Mouse (Mus musculus) hindbrain, embryonic 12.5 days (tissue): Measurements from ENCODE around the gene Fam110a. TPM values are rescaled to one million over a fixed set of nuclear protein-coding genes. Genes with fewer than 3 reads are reported as not detected.

ENCODE experiments used
- ATAC-seq: fragments of 200-750 bp; cut with Nextera tagmentation; 2 replicates; pipeline ENCODE4 v1.8.0; 2017; ENCODE audit warnings: moderate TSS enrichment; ENCODE audit not compliant: low FRiP score
- H3K27ac ChIP-seq: fragments of 300-500 bp; sonication (generic); 2 replicates; pipeline ENCODE4 v1.5.1; 2016; ENCODE audit warnings: mild to moderate bottlenecking
- H3K27me3 ChIP-seq: fragments of 300-500 bp; sonication (generic); 2 replicates; pipeline ENCODE4 v1.6.1; 2016; ENCODE audit warnings: mild to moderate bottlenecking
- H3K36me3 ChIP-seq: fragments of 300-500 bp; sonication (generic); 2 replicates; pipeline ENCODE4 v1.6.1; 2016; ENCODE audit warnings: mild to moderate bottlenecking
- H3K4me1 ChIP-seq: fragments of 300-500 bp; sonication (generic); 2 replicates; pipeline ENCODE4 v1.6.1; 2016
- H3K4me2 ChIP-seq: fragments of 300-500 bp; sonication (generic); replicated peaks from 2 replicates; pipeline ENCODE4 v1.6.1; 2016; ENCODE audit warnings: mild to moderate bottlenecking
- H3K4me3 ChIP-seq: fragments of 300-500 bp; sonication (generic); 2 replicates; pipeline ENCODE4 v1.5.1; 2016; ENCODE audit warnings: mild to moderate bottlenecking
- H3K9ac ChIP-seq: fragments of 300-500 bp; sonication (generic); 2 replicates; pipeline ENCODE4 v1.6.1; 2016; ENCODE audit warnings: mild to moderate bottlenecking, moderate library complexity
- H3K9me3 ChIP-seq: fragments of 300-500 bp; sonication (generic); replicated peaks from 2 replicates; pipeline ENCODE4 v1.6.1; 2016; ENCODE audit warnings: mild to moderate bottlenecking
- WGBS: fragments of 180-500 bp; shearing (Covaris S2); methylation state at CpG from one replicate; pipeline ENCODE4 v1.1.7; 2016; 5-methylcytosine and 5-hydroxymethylcytosine counted together
- polyA plus RNA-seq: library from polyadenylated mRNA; unstranded; fragments of >200 nt; fragmentation: Nextera tagmentation; extraction: Ambion mirVana; gene quantifications from 2 replicates; pipeline ENCODE4 v1.2.1, GENCODE M21; 2016

Fam110a gene
- polyA plus RNA-seq, 1 experiment from 2014 or later, result 86.0 TPM

- Histone ChIP-seq H3K4me1 (peaks cover 80% of the 10 kb centered on the region), H3K36me3 (0 out of 2 replicates have a peak, but pooled peaks cover 6% of the 10 kb centered on the region)
- ATAC-seq, result peak; percentile 30
These were observed 12.8 kb downstream of the Fam110a start for GRCm38 (mm10) chr2:151967176-151967750.

GRCm38 (mm10) chr2:151964052-151964451 is 16.0 kb downstream of the Fam110a start:
- peak overlapping the region; percentile 40; the same call in 1 of the 2 replicates for H3K27ac ChIP-seq
- H3K36me3 ChIP-seq, result no peaks in the 10 kb centered on the region
- no peak overlapping the region for H3K4me3 ChIP-seq
- H3K4me2 ChIP-seq, result no peak overlapping the region
- H3K27me3 ChIP-seq, result no peaks in the 10 kb centered on the region
- no peaks in the 10 kb centered on the region for H3K9me3 ChIP-seq
- 5% methylated on average over 9 of the region's 9 CpGs for WGBS
- H3K9ac ChIP-seq, result no peak overlapping the region
- H3K4me1 ChIP-seq, result peaks cover 66% of the 10 kb centered on the region
- ATAC-seq, result no peak

More at GRCm38 (mm10) chr2:151967176-151967750, 12.8 kb downstream of the Fam110a start:
- 16% methylated on average over 9 of the region's 9 CpGs for WGBS
- Histone ChIP-seq H3K4me2 (peak overlapping the region; percentile 68), H3K9ac (no peak overlapping the region; the same call in 1 of the 2 replicates), H3K27ac (peak overlapping the region; percentile 82), H3K27me3 (no peaks in the 10 kb centered on the region), H3K9me3 (no peaks in the 10 kb centered on the region), H3K4me3 (peak overlapping the region; percentile 5; the same call in 1 of the 2 replicates)

- H3K27me3 ChIP-seq, result no peaks in the 10 kb centered on the region
- WGBS, result 87% methylated on average over 5 of the region's 5 CpGs
- H3K4me3 ChIP-seq, result no peak overlapping the region
- no peak overlapping the region for H3K27ac ChIP-seq
- peaks cover 61% of the 10 kb centered on the region for H3K4me1 ChIP-seq
- no peak overlapping the region for H3K4me2 ChIP-seq
- no peaks in the 10 kb centered on the region for H3K36me3 ChIP-seq
- ATAC-seq, result no peak
- H3K9me3 ChIP-seq, result no peaks in the 10 kb centered on the region
- no peak overlapping the region for H3K9ac ChIP-seq
These were observed 16.7 kb downstream of the Fam110a start for GRCm38 (mm10) chr2:151963319-151963718.

GRCm38 (mm10) chr2:151962474-151962873 is 17.5 kb downstream of the Fam110a start:
- WGBS, result 56% methylated on average over 10 of the region's 10 CpGs
- Histone ChIP-seq H3K36me3 (no peaks in the 10 kb centered on the region), H3K27ac (peak overlapping the region; percentile 35), H3K4me3 (no peak overlapping the region), H3K27me3 (no peaks in the 10 kb centered on the region), H3K4me1 (peaks cover 52% of the 10 kb centered on the region), H3K4me2 (no peak overlapping the region), H3K9ac (no peak overlapping the region), H3K9me3 (no peaks in the 10 kb centered on the region)
- ATAC-seq, result no peak

GRCm38 (mm10) chr2:151961284-151962196 is 18.5 kb downstream of the Fam110a start:
- ATAC-seq, result 0 out of 2 replicates have a peak, but pooled peaks have one; percentile 7
- Histone ChIP-seq H3K4me3 (no peak overlapping the region), H3K4me2 (no peak overlapping the region), H3K27ac (no peak overlapping the region), H3K9me3 (no peaks in the 10 kb centered on the region), H3K9ac (no peak overlapping the region), H3K36me3 (no peaks in the 10 kb centered on the region), H3K27me3 (no peaks in the 10 kb centered on the region), H3K4me1 (peaks cover 45% of the 10 kb centered on the region)
- WGBS, result 28% methylated on average over 9 of the region's 9 CpGs

- H3K4me1 ChIP-seq, result peaks cover 34% of the 10 kb centered on the region
- H3K36me3 ChIP-seq, result no peaks in the 10 kb centered on the region
- ATAC-seq, result no peak
- 25% methylated on average over 5 of the region's 5 CpGs for WGBS
- H3K4me3 ChIP-seq, result no peak overlapping the region
- no peak overlapping the region for H3K9ac ChIP-seq
- no peak overlapping the region for H3K27ac ChIP-seq
- no peak overlapping the region for H3K4me2 ChIP-seq
- H3K27me3 ChIP-seq, result no peaks in the 10 kb centered on the region
- no peaks in the 10 kb centered on the region for H3K9me3 ChIP-seq
These were observed 20.7 kb downstream of the Fam110a start for GRCm38 (mm10) chr2:151959274-151959673.

GRCm38 (mm10) chr2:151956500-151957137 is 23.4 kb downstream of the Fam110a start:
- Histone ChIP-seq H3K4me1 (peaks cover 14% of the 10 kb centered on the region), H3K4me3 (no peak overlapping the region), H3K4me2 (no peak overlapping the region), H3K27me3 (no peaks in the 10 kb centered on the region), H3K9ac (peak overlapping the region; percentile 2; the same call in 1 of the 2 replicates), H3K9me3 (no peaks in the 10 kb centered on the region), H3K27ac (no peak overlapping the region), H3K36me3 (no peaks in the 10 kb centered on the region)
- ATAC-seq, result no peak
- 75% methylated on average over 4 of the region's 4 CpGs for WGBS

- Histone ChIP-seq H3K27me3 (no peaks in the 10 kb centered on the region), H3K4me2 (no peak overlapping the region), H3K9ac (no peak overlapping the region), H3K4me1 (no peaks in the 10 kb centered on the region), H3K9me3 (no peaks in the 10 kb centered on the region), H3K36me3 (no peaks in the 10 kb centered on the region), H3K4me3 (no peak overlapping the region), H3K27ac (no peak overlapping the region)
- ATAC-seq, result no peak
- 86% methylated on average over 8 of the region's 8 CpGs for WGBS
These were observed 26.4 kb downstream of the Fam110a start for GRCm38 (mm10) chr2:151953665-151954064.

GRCm38 (mm10) chr2:151949082-151949774 is 30.8 kb downstream of the Fam110a start:
- ATAC-seq, result no peak
- 0 out of 2 replicates have a peak, but pooled peaks cover 3% of the 10 kb centered on the region for H3K27me3 ChIP-seq
- 62% methylated on average over 2 of the region's 2 CpGs for WGBS
- no peak overlapping the region for H3K9ac ChIP-seq
- no peaks in the 10 kb centered on the region for H3K36me3 ChIP-seq
- H3K9me3 ChIP-seq, result no peaks in the 10 kb centered on the region
- no peak overlapping the region for H3K27ac ChIP-seq
- no peaks in the 10 kb centered on the region for H3K4me1 ChIP-seq
- no peak overlapping the region for H3K4me2 ChIP-seq
- H3K4me3 ChIP-seq, result no peak overlapping the region

- 83% methylated on average over 7 of the region's 7 CpGs for WGBS
- no peak for ATAC-seq
- Histone ChIP-seq H3K4me1 (no peaks in the 10 kb centered on the region), H3K27me3 (0 out of 2 replicates have a peak, but pooled peaks cover 3% of the 10 kb centered on the region), H3K9ac (no peak overlapping the region), H3K27ac (no peak overlapping the region), H3K4me3 (no peak overlapping the region), H3K4me2 (no peak overlapping the region), H3K9me3 (no peaks in the 10 kb centered on the region), H3K36me3 (no peaks in the 10 kb centered on the region)
These were observed 31.7 kb downstream of the Fam110a start for GRCm38 (mm10) chr2:151948311-151948710.

GRCm38 (mm10) chr2:151947617-151948016 is 32.4 kb downstream of the Fam110a start:
- Histone ChIP-seq H3K4me2 (no peak overlapping the region), H3K9me3 (no peaks in the 10 kb centered on the region), H3K27ac (no peak overlapping the region), H3K4me3 (no peak overlapping the region), H3K9ac (no peak overlapping the region; the same call in 1 of the 2 replicates), H3K4me1 (no peaks in the 10 kb centered on the region), H3K27me3 (0 out of 2 replicates have a peak, but pooled peaks cover 3% of the 10 kb centered on the region), H3K36me3 (no peaks in the 10 kb centered on the region)
- WGBS, result 91% methylated on average over 2 of the region's 2 CpGs
- no peak for ATAC-seq
